Mouse (Mus musculus) mouse trophoblast stem cell (cell line): ENCODE data around the gene Usp19.

Experiments
- in situ Hi-C, 2 experiments: fragments of 300-500 bp; cut with MseI, MboI; formaldehyde crosslinking; loops; 2 replicates in 1 of 2; 3 replicates in 1 of 2; pipeline ENCODE4 v1.15.1; 2025

Usp19 gene

GRCm38 (mm10) chr9:108469430-108469829 is 21.0 kb upstream of the Usp19 start:
- in situ Hi-C loops: no loop called here

- in situ Hi-C loops: no loop called here
These were observed 20.6 kb upstream of the Usp19 start for GRCm38 (mm10) chr9:108469845-108470244.

DNA sequence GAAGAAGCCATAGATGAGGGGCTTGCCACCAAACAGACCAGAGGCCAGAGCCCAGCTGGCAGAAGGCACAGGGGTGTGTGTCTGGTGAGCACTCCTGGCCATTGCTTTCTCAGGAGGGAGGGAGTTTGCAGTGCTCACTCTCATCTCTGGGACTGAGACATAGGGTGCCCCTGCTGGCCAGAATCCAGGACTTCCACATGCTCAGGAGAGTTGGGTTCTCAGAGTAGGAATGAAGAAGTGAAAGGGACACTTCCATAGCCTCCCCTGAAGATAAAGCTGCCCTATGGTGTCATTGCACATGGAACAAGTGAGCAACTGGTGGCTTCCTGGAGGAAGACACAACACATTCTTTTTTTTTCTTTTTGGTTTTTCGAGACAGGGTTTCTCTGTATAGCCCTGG is 15.9 kb upstream of the Usp19 start:
- in situ Hi-C loops: no loop called here

GRCm38 (mm10) chr9:108478638-108479156 is 11.7 kb upstream of the Usp19 start:
- in situ Hi-C loops: no loop called here

- in situ Hi-C loops: no loop called here
These were observed 11.2 kb upstream of the Usp19 start for GRCm38 (mm10) chr9:108479241-108479640.

DNA sequence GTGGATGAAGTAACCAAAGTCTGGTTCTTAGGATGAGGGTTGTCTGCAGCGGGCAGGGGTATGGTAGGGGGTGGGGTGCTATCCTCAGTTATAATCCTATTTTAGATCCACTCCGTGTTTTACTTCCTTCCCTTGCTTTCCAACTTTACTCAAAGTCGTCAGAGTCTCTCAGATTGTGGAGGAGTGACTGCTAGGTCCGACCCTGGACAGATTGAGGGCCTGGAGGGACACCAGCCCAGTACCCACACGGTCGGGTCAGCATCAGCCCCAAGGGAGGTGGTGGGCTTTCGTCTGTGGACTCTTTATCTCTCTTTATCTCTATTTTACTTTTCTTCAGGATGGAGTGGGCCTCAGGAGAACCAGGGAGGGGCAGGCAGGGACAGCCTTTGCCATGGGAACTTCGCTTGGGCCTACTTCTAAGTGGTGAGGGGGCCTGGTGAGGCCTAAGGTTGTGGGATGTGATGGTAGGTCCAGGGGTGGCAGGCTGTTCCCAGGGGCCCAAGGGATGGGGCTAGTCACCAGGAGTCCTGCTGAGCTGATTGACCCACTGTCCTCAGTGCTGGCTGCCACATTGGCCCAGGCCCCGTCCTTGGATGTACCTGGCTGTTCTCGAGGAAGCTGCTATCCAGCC is 10.6 kb upstream of the Usp19 start, which contains the start of gene Lamb2:
TSS of gene Lamb2 (plus strand) at position 16 of the 631 bp plus-strand sequence.
- in situ Hi-C loops: no loop called here

GRCm38 (mm10) chr9:108480813-108481519 is 9.4 kb upstream of the Usp19 start:
- in situ Hi-C loops: no loop called here

- in situ Hi-C loops: no loop called here
These were observed 8.7 kb upstream of the Usp19 start for GRCm38 (mm10) chr9:108481520-108482210.

- in situ Hi-C loops: no loop called here
These were observed 7.2 kb upstream of the Usp19 start for GRCm38 (mm10) chr9:108483051-108483790.

GRCm38 (mm10) chr9:108484021-108484420 is 6.4 kb upstream of the Usp19 start:
- in situ Hi-C loops: no loop called here

DNA sequence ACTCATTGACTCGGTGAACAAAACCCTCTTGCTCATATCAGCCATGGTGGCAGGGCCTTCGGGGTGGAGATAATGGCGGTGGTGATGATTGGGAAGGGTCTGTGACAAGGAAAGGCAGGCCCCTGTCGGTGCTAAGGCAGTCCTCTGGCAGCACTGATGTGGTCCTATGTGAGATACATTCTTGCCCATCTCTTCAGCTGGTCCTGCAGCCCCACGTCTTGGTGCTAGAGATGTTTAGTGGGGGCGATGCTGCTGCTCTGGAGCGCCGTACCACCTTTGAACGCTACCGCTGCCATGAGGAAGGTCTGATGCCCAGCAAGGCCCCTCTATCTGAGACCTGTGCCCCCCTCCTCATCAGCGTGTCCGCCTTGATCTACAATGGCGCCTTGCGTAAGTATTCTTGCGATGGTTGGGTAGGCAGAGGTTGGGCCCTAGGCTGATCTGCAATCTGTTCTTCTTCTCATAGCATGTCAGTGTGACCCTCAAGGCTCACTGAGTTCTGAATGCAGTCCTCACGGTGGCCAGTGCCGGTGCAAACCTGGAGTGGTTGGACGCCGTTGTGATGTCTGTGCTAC is 5.0 kb upstream of the Usp19 start:
- in situ Hi-C loops: no loop called here

DNA sequence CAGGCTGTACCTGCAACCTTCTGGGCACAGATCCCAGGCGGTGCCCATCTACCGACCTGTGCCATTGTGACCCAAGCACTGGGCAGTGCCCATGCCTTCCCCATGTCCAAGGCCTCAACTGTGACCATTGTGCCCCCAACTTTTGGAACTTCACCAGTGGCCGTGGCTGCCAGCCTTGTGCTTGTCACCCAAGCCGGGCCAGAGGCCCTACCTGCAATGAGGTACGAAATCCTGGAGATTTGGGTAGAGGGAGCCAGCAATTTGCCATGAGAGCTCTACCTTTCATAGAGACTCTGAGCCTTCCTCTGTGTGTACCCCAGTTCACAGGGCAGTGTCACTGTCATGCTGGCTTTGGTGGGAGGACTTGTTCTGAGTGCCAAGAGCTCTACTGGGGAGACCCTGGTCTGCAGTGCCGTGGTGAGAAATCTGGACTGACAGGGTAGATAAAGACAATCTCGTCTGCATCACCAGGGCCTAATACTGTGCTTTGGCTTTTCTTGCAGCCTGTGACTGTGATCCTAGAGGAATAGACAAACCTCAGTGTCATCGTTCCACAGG is 3.4 kb upstream of the Usp19 start:
- in situ Hi-C loops: no loop called here

DNA sequence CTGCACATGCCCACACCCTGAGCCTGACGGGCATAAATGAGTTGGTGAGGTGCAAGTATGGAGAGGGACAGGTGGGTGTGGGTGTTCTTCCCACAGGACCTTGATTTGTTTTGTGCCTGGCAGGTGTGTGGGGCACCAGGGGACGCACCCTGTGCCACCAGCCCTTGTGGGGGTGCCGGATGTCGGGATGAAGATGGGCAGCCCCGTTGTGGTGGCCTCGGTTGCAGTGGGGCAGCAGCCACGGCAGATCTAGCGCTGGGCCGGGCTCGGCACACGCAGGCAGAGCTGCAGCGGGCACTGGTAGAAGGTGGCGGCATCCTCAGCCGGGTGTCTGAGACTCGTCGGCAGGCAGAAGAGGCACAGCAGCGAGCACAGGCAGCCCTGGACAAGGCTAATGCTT is 2.0 kb upstream of the Usp19 start:
- in situ Hi-C loops: no loop called here

DNA sequence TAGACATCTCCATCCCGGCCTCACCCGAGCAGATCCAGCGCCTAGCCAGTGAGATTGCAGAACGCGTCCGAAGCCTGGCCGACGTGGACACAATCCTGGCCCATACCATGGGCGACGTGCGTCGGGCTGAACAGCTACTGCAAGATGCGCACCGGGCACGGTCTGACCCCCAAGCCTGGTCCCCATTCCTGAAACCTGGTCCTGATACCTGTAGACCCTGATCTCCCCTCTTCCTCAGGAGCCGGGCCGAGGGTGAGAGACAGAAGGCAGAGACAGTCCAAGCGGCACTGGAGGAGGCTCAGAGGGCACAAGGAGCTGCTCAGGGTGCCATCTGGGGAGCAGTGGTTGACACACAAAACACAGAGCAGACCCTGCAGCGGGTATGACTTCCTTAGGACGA is 1.2 kb upstream of the Usp19 start:
- in situ Hi-C loops: no loop called here

DNA sequence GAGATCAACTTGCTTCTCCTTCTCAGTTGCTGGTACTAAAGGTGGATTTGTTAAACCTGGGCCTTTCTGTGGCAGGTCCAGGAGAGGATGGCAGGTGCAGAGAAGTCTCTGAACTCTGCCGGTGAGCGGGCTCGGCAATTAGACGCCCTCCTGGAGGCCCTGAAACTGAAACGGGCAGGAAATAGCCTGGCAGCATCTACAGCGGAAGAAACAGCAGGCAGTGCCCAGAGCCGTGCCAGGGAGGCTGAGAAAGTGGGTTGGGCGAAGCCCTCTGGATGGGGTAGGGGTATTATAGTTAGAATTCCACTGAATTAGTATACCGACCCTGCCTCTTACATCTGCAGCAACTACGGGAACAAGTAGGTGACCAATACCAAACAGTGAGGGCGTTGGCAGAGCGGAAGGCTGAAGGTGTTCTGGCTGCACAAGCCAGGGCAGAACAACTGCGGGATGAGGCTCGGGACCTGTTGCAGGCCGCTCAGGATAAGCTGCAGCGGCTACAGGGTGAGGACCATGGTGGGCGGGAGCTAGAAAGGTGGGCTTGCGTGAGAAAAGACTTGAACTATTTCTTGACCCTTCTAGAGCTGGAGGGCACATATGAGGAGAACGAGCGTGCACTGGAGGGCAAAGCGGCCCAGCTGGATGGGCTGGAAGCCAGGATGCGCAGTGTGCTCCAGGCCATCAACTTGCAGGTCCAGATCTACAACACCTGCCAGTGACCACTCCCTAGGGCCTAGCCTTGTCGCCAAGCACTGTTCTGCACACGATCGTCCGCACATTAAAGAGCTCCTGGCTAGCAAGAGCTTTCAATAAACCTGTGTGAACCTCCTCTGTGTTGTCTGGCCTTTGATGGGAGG is 472 bp upstream of the Usp19 start:
- in situ Hi-C loops: no loop called here

GRCm38 (mm10) chr9:108491286-108491580 is 831 bp downstream of the Usp19 start:
- in situ Hi-C loops: no loop called here

DNA sequence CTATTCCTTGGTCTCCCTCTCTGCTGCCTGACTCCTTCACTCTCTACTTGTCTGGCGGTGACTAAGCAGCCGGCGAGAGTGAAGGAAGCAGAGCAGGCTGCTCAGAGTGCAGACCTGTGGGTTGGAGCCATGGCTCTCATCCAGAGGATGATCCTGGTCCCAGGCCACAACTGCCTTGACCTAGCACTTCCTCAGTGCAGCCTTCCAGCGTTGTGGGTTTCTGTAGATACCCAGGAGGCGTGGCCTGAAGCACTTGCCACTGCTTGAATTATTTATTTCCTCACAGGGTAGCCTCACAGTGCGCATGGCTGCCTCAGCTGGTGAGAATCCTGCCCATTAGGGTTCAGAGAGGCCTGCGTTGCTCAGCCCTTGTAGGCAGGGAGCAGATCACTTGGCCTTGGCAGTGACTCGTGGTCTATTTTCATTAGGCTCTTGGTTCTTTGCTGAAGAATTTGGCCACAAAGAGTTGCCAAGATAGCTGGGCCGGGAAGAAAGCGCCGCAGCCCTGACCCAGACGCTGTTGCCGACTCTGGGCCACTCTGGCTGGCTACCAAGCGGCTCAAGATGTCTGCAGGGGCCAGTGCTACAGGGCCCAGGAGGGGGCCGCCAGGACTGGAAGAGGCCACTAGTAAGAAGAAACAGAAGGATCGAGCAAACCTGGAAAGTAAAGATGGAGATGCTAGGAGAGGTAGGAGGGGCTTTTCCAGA is 1.8 kb downstream of the Usp19 start:
- in situ Hi-C loops: no loop called here

GRCm38 (mm10) chr9:108493246-108493645 is 2.8 kb downstream of the Usp19 start:
- in situ Hi-C loops: no loop called here

DNA sequence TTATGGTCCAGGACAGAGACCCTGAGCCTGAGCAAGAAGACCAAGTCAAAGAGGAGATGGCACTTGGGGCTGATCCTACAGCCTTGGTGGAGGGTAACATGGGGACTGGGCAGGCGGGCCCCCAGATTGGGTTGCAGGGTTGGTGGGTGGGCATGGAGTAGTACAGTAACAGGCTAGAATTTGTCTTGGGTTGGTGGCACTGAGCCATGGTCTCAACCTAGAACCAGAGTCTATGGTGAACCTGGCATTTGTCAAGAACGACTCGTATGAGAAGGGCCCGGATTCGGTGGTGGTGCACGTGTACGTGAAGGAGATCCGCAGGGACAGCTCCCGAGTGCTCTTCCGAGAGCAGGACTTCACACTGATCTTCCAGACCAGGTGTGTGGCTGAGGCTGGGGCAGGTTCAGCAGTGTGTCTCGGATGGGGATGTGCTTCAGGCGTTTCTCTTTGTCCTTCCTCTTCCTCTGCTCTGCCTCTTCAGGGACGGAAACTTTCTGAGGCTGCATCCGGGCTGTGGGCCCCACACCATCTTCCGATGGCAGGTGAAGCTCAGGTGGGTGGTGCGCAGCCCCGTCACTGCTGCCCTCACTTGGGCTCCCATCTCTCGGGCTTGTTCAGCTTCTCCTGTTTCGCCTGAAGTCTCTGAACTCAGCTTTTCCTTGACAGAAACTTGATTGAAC is 3.9 kb downstream of the Usp19 start:
- in situ Hi-C loops: no loop called here
